Mouse (Mus musculus) left cerebral cortex, adult 9 months (tissue): ENCODE measurements around the gene Gal3st4.
"Not testable (repeated sequence)": the region's sequence is repeated elsewhere in the genome, so short reads cannot be mapped to it uniquely, and the experiment has no call there.

Source experiments
- DNase-seq, 2 experiments: peaks; one replicate each; pipeline ENCODE4 v3.0.0; 2022; ENCODE audit warnings: low spot score in 2 of 2

The Gal3st4 gene

GRCm38 (mm10) chr5:138216632-138217031 is 56.0 kb downstream of the Gal3st4 start:
- DNase-seq = not testable (repeated sequence)
